Mouse (Mus musculus) midbrain, embryonic 16.5 days (tissue): ENCODE results near the gene Fntb. TPM values are rescaled to one million over a fixed set of nuclear protein-coding genes. Genes with fewer than 3 reads are reported as not detected.

Experiments
- ATAC-seq: fragments of 200-750 bp; cut with Nextera tagmentation; 2 replicates; pipeline ENCODE4 v1.8.0; 2017; ENCODE audit warnings: moderate TSS enrichment
- H3K27ac ChIP-seq: fragments of 300-500 bp; sonication (generic); 2 replicates; pipeline ENCODE4 v1.5.1; 2014; ENCODE audit warnings: mild to moderate bottlenecking, low read length, mixed read lengths
- H3K27me3 ChIP-seq: fragments of 300-500 bp; sonication (generic); 2 replicates; pipeline ENCODE4 v1.6.1; 2014; ENCODE audit warnings: low read depth, low read length, mixed read lengths; ENCODE audit not compliant: control insufficient read depth, insufficient read depth
- H3K36me3 ChIP-seq: fragments of 300-500 bp; sonication (generic); 2 replicates; pipeline ENCODE4 v1.6.1; 2014; ENCODE audit warnings: mild to moderate bottlenecking, low read length, moderate library complexity, mixed read lengths; ENCODE audit not compliant: control insufficient read depth, insufficient read depth
- H3K4me1 ChIP-seq: fragments of 300-500 bp; sonication (generic); 2 replicates; pipeline ENCODE4 v1.6.1; 2014; ENCODE audit warnings: mild to moderate bottlenecking, low read length, mixed read lengths; ENCODE audit not compliant: control insufficient read depth, insufficient read depth
- H3K4me2 ChIP-seq: fragments of 300-500 bp; sonication (generic); 2 replicates; pipeline ENCODE4 v1.6.1; 2014; ENCODE audit warnings: mild to moderate bottlenecking, low read length, mixed read lengths
- H3K4me3 ChIP-seq: fragments of 300-500 bp; sonication (generic); 2 replicates; pipeline ENCODE4 v1.5.1; 2014; ENCODE audit warnings: low read depth, mild to moderate bottlenecking, low read length, moderate library complexity, mixed read lengths
- H3K9ac ChIP-seq: fragments of 300-500 bp; sonication (generic); 2 replicates; pipeline ENCODE4 v1.6.1; 2014; ENCODE audit warnings: low read depth, low read length, mixed read lengths
- H3K9me3 ChIP-seq: fragments of 300-500 bp; sonication (generic); replicated peaks from 2 replicates; pipeline ENCODE4 v1.6.1; 2014; ENCODE audit warnings: mild to moderate bottlenecking, low read length, mixed read lengths; ENCODE audit not compliant: control insufficient read depth, poor library complexity, severe bottlenecking
- WGBS: fragments of 180-500 bp; shearing (Covaris S2); extraction: QIAGEN DNeasy Blood & Tissue Kit; methylation state at CpG from one replicate; pipeline ENCODE4 v1.1.7; 2014; 5-methylcytosine and 5-hydroxymethylcytosine counted together
- polyA plus RNA-seq: library from polyadenylated mRNA; unstranded; fragments of >200 nt; fragmentation: Nextera tagmentation; extraction: Ambion mirVana; gene quantifications from 2 replicates; pipeline ENCODE4 v1.2.1, GENCODE M21; 2015

The Fntb gene
- polyA plus RNA-seq, 1 experiment from 2014 or later, result 42.9 TPM

- H3K9me3 ChIP-seq, result no peaks in the 10 kb centered on the region
- H3K36me3 ChIP-seq, result peaks cover 34% of the 10 kb centered on the region
- H3K27ac ChIP-seq, result no peak overlapping the region
- no peaks in the 10 kb centered on the region for H3K27me3 ChIP-seq
- H3K4me2 ChIP-seq, result no peak overlapping the region
- no peak for ATAC-seq
- WGBS, result 95% methylated on average over 10 of the region's 10 CpGs
- no peak overlapping the region for H3K4me3 ChIP-seq
- H3K9ac ChIP-seq, result no peak overlapping the region
- no peaks in the 10 kb centered on the region for H3K4me1 ChIP-seq
These were observed 170.8 kb downstream of the Fntb start for GRCm38 (mm10) chr12:76936211-76936610.

GRCm38 (mm10) chr12:76938013-76938412 lies 172.6 kb downstream of the Fntb start:
- Histone ChIP-seq H3K27me3 (no peaks in the 10 kb centered on the region), H3K9ac (no peak overlapping the region), H3K4me2 (no peak overlapping the region), H3K4me1 (no peaks in the 10 kb centered on the region), H3K36me3 (peaks cover 35% of the 10 kb centered on the region), H3K9me3 (no peaks in the 10 kb centered on the region), H3K4me3 (no peak overlapping the region), H3K27ac (no peak overlapping the region)
- ATAC-seq, result no peak
- WGBS, result 97% methylated on average over 6 of the region's 6 CpGs

DNA sequence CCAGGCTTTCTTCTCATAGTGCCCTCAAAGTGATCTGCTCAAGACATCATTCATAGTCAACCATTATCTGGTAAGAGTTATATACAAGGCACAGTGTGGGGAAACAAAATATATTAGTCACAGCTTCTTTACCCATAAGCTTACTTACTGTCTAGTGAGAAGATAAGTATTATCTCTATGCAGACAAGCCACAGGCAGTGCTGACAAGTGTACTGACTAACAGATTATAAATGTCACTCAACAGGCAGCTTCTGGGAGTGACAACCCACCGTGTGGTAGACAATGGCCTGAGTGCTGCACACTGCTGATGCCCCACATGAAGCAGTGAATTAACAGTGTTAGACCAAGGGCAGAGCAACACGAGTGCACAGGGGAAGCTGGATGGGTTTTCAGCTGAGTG lies 176.1 kb downstream of the Fntb start:
- no peak for ATAC-seq
- Histone ChIP-seq H3K9ac (no peak overlapping the region), H3K27ac (no peak overlapping the region), H3K9me3 (no peaks in the 10 kb centered on the region), H3K4me1 (no peaks in the 10 kb centered on the region), H3K4me2 (no peak overlapping the region), H3K4me3 (no peak overlapping the region), H3K27me3 (no peaks in the 10 kb centered on the region), H3K36me3 (peaks cover 43% of the 10 kb centered on the region)
- WGBS, result 67% methylated on average over 2 of the region's 2 CpGs

- Histone ChIP-seq H3K4me2 (no peak overlapping the region), H3K4me1 (no peaks in the 10 kb centered on the region), H3K27me3 (no peaks in the 10 kb centered on the region), H3K4me3 (no peak overlapping the region), H3K27ac (no peak overlapping the region), H3K9ac (no peak overlapping the region), H3K36me3 (peaks cover 43% of the 10 kb centered on the region), H3K9me3 (no peaks in the 10 kb centered on the region)
- no peak for ATAC-seq
- WGBS, result 84% methylated on average over 2 of the region's 2 CpGs
These were observed 177.1 kb downstream of the Fntb start for GRCm38 (mm10) chr12:76942476-76942875.

- WGBS, result 86% methylated on average over 3 of the region's 3 CpGs
- H3K36me3 ChIP-seq, result peaks cover 46% of the 10 kb centered on the region
- ATAC-seq, result no peak
These were observed 177.7 kb downstream of the Fntb start for GRCm38 (mm10) chr12:76943046-76943445.

DNA sequence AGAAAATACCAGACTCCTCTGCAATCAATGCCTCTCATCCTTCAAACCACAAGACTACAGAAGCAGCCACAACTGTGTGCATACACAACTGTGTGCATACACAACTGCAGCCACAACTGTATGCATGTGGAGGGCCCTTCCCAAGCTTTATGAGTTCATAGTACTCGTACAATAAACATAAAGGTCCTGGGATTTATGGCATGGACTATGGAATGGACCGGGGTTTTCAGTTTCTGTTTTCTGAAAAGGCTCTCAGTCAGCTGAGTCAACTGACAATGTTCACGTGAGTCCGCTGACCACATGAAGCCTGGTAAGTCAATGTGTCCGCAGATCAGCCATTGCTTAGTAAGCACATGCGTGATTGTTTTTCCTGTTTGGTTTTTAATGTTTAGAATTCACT lies 178.1 kb downstream of the Fntb start:
- no peaks in the 10 kb centered on the region for H3K27me3 ChIP-seq
- no peak overlapping the region for H3K4me3 ChIP-seq
- H3K4me1 ChIP-seq, result no peaks in the 10 kb centered on the region
- H3K9me3 ChIP-seq, result no peaks in the 10 kb centered on the region
- H3K4me2 ChIP-seq, result no peak overlapping the region
- no peak for ATAC-seq
- H3K36me3 ChIP-seq, result peaks cover 42% of the 10 kb centered on the region
- WGBS, result 94% methylated on average over 6 of the region's 6 CpGs
- no peak overlapping the region for H3K27ac ChIP-seq
- H3K9ac ChIP-seq, result no peak overlapping the region

More at GRCm38 (mm10) chr12:76943046-76943445, 177.7 kb downstream of the Fntb start:
- H3K9ac ChIP-seq, result no peak overlapping the region
- H3K4me1 ChIP-seq, result no peaks in the 10 kb centered on the region
- H3K9me3 ChIP-seq, result no peaks in the 10 kb centered on the region
- H3K4me3 ChIP-seq, result no peak overlapping the region
- no peak overlapping the region for H3K27ac ChIP-seq
- H3K27me3 ChIP-seq, result no peaks in the 10 kb centered on the region
- no peak overlapping the region for H3K4me2 ChIP-seq

DNA sequence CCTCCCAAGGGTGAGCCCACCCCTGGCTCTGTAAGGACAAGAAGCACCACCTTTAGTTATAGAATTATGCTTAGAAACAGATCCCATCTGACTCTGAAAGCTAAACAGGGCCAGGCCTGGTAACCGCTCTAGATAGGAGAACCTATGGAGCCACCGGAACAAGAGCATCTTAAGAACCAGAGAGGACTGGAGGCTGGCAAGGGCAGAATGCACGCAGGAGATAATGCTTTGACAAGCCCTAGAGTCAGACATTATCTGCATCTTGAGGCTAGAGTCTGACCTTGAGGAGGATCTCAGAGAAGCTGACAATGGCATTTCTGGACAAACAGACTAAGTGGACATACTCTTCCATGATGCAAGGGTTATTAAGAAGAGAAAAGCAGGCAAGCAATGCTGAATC lies 182.1 kb downstream of the Fntb start:
- WGBS, result 95% methylated on average over 3 of the region's 3 CpGs
- no peak overlapping the region for H3K9ac ChIP-seq
- ATAC-seq, result no peak

GRCm38 (mm10) chr12:76948185-76948584 lies 182.8 kb downstream of the Fntb start:
- no peak for ATAC-seq
- H3K4me2 ChIP-seq, result no peak overlapping the region
- peaks cover 49% of the 10 kb centered on the region for H3K36me3 ChIP-seq
- H3K27ac ChIP-seq, result no peak overlapping the region
- H3K4me3 ChIP-seq, result no peak overlapping the region
- no peaks in the 10 kb centered on the region for H3K4me1 ChIP-seq
- H3K9ac ChIP-seq, result no peak overlapping the region
- 94% methylated on average over 2 of the region's 2 CpGs for WGBS
- H3K9me3 ChIP-seq, result no peaks in the 10 kb centered on the region
- no peaks in the 10 kb centered on the region for H3K27me3 ChIP-seq

More for the DNA sequence above, 182.1 kb downstream of the Fntb start:
- Histone ChIP-seq H3K36me3 (peaks cover 42% of the 10 kb centered on the region), H3K9me3 (no peaks in the 10 kb centered on the region), H3K4me1 (no peaks in the 10 kb centered on the region), H3K4me3 (no peak overlapping the region), H3K27ac (no peak overlapping the region), H3K4me2 (no peak overlapping the region), H3K27me3 (no peaks in the 10 kb centered on the region)

DNA sequence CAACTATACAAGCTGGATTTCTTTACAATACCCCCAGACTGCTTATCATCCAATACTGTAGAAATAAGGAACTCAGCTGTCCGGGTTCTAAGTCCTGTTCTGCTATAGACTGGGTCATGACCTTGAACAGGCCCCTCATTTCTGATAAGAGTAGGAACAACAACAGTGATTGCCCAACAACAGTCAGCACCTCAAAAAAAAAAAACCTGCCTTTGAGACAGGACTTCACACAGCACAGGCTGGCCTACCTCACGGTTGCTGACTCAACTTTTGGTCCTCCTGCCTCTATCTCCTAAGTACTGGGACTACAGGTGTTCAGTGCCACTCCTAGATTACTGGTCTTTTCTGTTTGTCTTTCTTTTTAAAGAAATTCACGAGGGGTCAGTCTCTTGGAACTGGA lies 183.4 kb downstream of the Fntb start:
- Histone ChIP-seq H3K36me3 (peaks cover 54% of the 10 kb centered on the region), H3K4me2 (no peak overlapping the region), H3K4me1 (no peaks in the 10 kb centered on the region), H3K27me3 (no peaks in the 10 kb centered on the region), H3K27ac (no peak overlapping the region), H3K9ac (no peak overlapping the region), H3K4me3 (no peak overlapping the region), H3K9me3 (no peaks in the 10 kb centered on the region)
- WGBS, result 88% methylated on average over 3 of the region's 3 CpGs
- ATAC-seq, result no peak

- no peaks in the 10 kb centered on the region for H3K4me1 ChIP-seq
- peaks cover 50% of the 10 kb centered on the region for H3K36me3 ChIP-seq
- WGBS, result 87% methylated on average over 5 of the region's 5 CpGs
- H3K27ac ChIP-seq, result no peak overlapping the region
- H3K4me3 ChIP-seq, result no peak overlapping the region
- H3K9ac ChIP-seq, result no peak overlapping the region
- H3K4me2 ChIP-seq, result no peak overlapping the region
- no peaks in the 10 kb centered on the region for H3K9me3 ChIP-seq
- no peak for ATAC-seq
- no peaks in the 10 kb centered on the region for H3K27me3 ChIP-seq
These were observed 184.9 kb downstream of the Fntb start for GRCm38 (mm10) chr12:76950330-76950729.
